Mouse (Mus musculus) right cerebral cortex, postnatal 36 days (tissue): ENCODE results near the gene Olfr1466.

Source experiments
- DNase-seq, 2 experiments: peaks; one replicate each; pipeline ENCODE4 v3.0.0; 2022; ENCODE audit warnings: low spot score in 2 of 2, mixed read lengths in 1 of 2

Olfr1466 gene

GRCm38 (mm10) chr19:13338562-13338961 is at the start of gene Olfr1466:
Olfr1466 (plus strand) TSS chr19:13338862.
- DNase-seq, result no peak

GRCm38 (mm10) chr19:13315441-13315840 is 23.2 kb upstream of the Olfr1466 start, which contains the start of gene Olfr1465:
Olfr1465 (minus strand) TSS chr19:13315541.
- no peak for DNase-seq

GRCm38 (mm10) chr19:13361936-13362335 is 23.3 kb downstream of the Olfr1466 start, which contains the start of gene Olfr1467:
Olfr1467 (plus strand) TSS chr19:13362236.
- no peak for DNase-seq
